Mouse (Mus musculus): ENCODE data around the gene Gstm3. TPM values are rescaled to one million over a fixed set of nuclear protein-coding genes. Genes with fewer than 3 reads are reported as not detected.
A peak's percentile ranks its signal among the peaks of the same experiment; 100 is the strongest.

Gstm3 gene
- polyA plus RNA-seq, 1 experiment, result not detected

DNA sequence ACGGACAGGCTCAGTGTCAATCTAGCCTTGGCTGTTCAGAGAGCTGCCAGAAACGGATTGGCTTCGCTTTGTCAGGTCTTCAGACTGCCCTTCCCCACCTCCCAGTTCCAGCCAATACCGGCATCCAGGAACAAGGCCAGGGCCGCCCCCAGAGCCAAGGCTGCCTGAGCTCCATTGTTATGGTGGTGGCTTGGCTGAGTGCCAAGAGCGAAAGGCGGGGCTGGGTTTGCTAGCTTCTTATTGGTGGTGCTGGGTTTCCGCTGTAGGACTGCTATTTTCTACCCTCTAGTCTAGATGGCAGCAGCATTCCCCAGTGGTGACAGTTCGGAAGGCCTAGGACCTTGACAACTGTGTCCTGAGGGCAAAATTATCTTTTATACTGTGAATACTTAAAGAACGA lies 37.4 kb downstream of the Gstm3 start, which contains the start of gene Gstm7:
Gstm7 (minus strand) TSS at position 148 of the 400 bp plus-strand sequence.
- Histone ChIP-seq H3K4me1 (ENCODE audit: control insufficient read depth, insufficient read depth, low read length) (no peaks in the 10 kb centered on the region; the same call in 1 of the 2 replicates), H3K4me3 (replicated peaks; ENCODE audit: control insufficient read depth, low read depth, low read length) (peak within 1 kb of the TSS; percentile 49), H3K27ac (ENCODE audit: control insufficient read depth, insufficient read depth, low read depth, low read length, poor library complexity) (no peak within 1 kb of the TSS)
- WGBS, result 15% methylated on average over 10 of the region's 10 CpGs
- TF ChIP-seq CTCF (IDR thresholded peaks at IDR 0.05; ENCODE audit: control insufficient read depth, insufficient read depth, low read length) (no peak; the same call in 1 of the 2 replicates), POLR2A (IDR thresholded peaks at IDR 0.05; ENCODE audit: borderline replicate concordance, control insufficient read depth, low read depth, low read length) (no peak)

GRCm38 (mm10) chr3:107931134-107931533 lies 37.9 kb downstream of the Gstm3 start:
- H3K4me1 ChIP-seq (ENCODE audit: control insufficient read depth, insufficient read depth, low read length), result no peaks in the 10 kb centered on the region; the same call in 1 of the 2 replicates
- no peak overlapping the region for H3K27ac ChIP-seq (ENCODE audit: control insufficient read depth, insufficient read depth, low read depth, low read length, poor library complexity)
- peak overlapping the region; percentile 49 for H3K4me3 ChIP-seq (replicated peaks; ENCODE audit: control insufficient read depth, low read depth, low read length)
- TF ChIP-seq CTCF (IDR thresholded peaks at IDR 0.05; ENCODE audit: control insufficient read depth, insufficient read depth, low read length) (no peak), POLR2A (IDR thresholded peaks at IDR 0.05; ENCODE audit: borderline replicate concordance, control insufficient read depth, low read depth, low read length) (no peak)
- 53% methylated on average over 2 of the region's 2 CpGs for WGBS

- TF ChIP-seq POLR2A (IDR thresholded peaks at IDR 0.05; ENCODE audit: borderline replicate concordance, control insufficient read depth, low read depth, low read length) (no peak), CTCF (IDR thresholded peaks at IDR 0.05; ENCODE audit: control insufficient read depth, insufficient read depth, low read length) (no peak)
- Histone ChIP-seq H3K4me3 (replicated peaks; ENCODE audit: control insufficient read depth, low read depth, low read length) (no peak overlapping the region), H3K27ac (ENCODE audit: control insufficient read depth, insufficient read depth, low read depth, low read length, poor library complexity) (no peak overlapping the region), H3K4me1 (ENCODE audit: control insufficient read depth, insufficient read depth, low read length) (no peaks in the 10 kb centered on the region; the same call in 1 of the 2 replicates)
- 78% methylated on average over 4 of the region's 4 CpGs for WGBS
Measured at GRCm38 (mm10) chr3:107929731-107930130, 39.4 kb downstream of the Gstm3 start.

GRCm38 (mm10) chr3:107929243-107929642 lies 39.8 kb downstream of the Gstm3 start:
- H3K27ac ChIP-seq (ENCODE audit: control insufficient read depth, insufficient read depth, low read depth, low read length, poor library complexity), result no peak overlapping the region
- H3K4me1 ChIP-seq (ENCODE audit: control insufficient read depth, insufficient read depth, low read length), result no peaks in the 10 kb centered on the region; the same call in 1 of the 2 replicates
- no peak overlapping the region for H3K4me3 ChIP-seq (replicated peaks; ENCODE audit: control insufficient read depth, low read depth, low read length)
- TF ChIP-seq POLR2A (IDR thresholded peaks at IDR 0.05; ENCODE audit: borderline replicate concordance, control insufficient read depth, low read depth, low read length) (no peak), CTCF (IDR thresholded peaks at IDR 0.05; ENCODE audit: control insufficient read depth, insufficient read depth, low read length) (no peak)
- 76% methylated on average over 4 of the region's 4 CpGs for whole genome bisulfite sequencing

GRCm38 (mm10) chr3:107928691-107929090 lies 40.4 kb downstream of the Gstm3 start:
- Histone ChIP-seq H3K4me1 (ENCODE audit: control insufficient read depth, insufficient read depth, low read length) (no peaks in the 10 kb centered on the region; the same call in 1 of the 2 replicates), H3K4me3 (replicated peaks; ENCODE audit: control insufficient read depth, low read depth, low read length) (no peak overlapping the region), H3K27ac (ENCODE audit: control insufficient read depth, insufficient read depth, low read depth, low read length, poor library complexity) (no peak overlapping the region)
- TF ChIP-seq POLR2A (IDR thresholded peaks at IDR 0.05; ENCODE audit: borderline replicate concordance, control insufficient read depth, low read depth, low read length) (no peak), CTCF (IDR thresholded peaks at IDR 0.05; ENCODE audit: control insufficient read depth, insufficient read depth, low read length) (no peak)
- WGBS, result 85% methylated on average over 11 of the region's 11 CpGs

DNA sequence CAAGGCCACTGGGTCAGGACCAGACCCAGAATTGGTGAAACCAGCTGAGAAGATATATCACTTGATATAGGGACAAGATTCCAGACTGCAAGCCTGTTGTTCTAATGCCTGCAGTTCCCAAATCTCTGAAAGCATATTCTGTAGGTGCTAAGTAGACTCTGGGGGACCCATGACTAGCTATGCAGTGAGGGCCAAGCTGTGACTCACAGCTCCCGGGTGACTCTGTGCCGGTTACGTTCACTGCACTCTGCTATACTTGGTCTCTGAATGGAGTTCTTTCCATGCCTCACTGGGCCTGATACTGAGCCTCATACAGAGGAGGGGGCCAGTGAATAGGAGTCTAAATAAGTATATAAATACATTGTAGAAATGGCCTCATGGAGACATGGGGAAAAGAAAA lies 41.2 kb downstream of the Gstm3 start:
- Histone ChIP-seq H3K4me1 (ENCODE audit: control insufficient read depth, insufficient read depth, low read length) (no peaks in the 10 kb centered on the region; the same call in 1 of the 2 replicates), H3K27ac (ENCODE audit: control insufficient read depth, insufficient read depth, low read depth, low read length, poor library complexity) (no peak overlapping the region), H3K4me3 (replicated peaks; ENCODE audit: control insufficient read depth, low read depth, low read length) (no peak overlapping the region)
- TF ChIP-seq POLR2A (IDR thresholded peaks at IDR 0.05; ENCODE audit: borderline replicate concordance, control insufficient read depth, low read depth, low read length) (no peak), CTCF (IDR thresholded peaks at IDR 0.05; ENCODE audit: control insufficient read depth, insufficient read depth, low read length) (no peak)
- 95% methylated on average over 3 of the region's 3 CpGs for WGBS

DNA sequence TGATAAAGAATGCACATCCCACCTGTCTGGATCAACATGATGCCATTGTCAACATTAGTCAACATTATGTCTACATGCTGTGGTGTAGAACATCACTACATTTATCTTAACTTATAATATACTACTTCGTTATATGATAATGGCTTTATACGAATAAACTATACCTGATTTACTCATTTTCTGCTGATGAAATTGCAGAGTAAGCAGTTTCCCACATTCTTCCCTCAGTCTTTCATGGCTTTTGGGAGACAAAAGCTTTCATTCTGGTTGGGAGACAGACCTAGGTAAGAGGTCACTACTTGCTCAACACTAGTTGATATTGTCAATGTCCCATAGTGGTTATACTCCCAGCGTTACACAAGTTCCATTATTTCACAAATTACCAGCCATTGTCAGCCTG lies 43.7 kb downstream of the Gstm3 start:
- 80% methylated on average over 3 of the region's 3 CpGs for WGBS
- no peak overlapping the region for H3K27ac ChIP-seq (ENCODE audit: control insufficient read depth, insufficient read depth, low read depth, low read length, poor library complexity)
- H3K4me1 ChIP-seq (ENCODE audit: control insufficient read depth, insufficient read depth, low read length), result no peaks in the 10 kb centered on the region
- no peak overlapping the region for H3K4me3 ChIP-seq (replicated peaks; ENCODE audit: control insufficient read depth, low read depth, low read length)
- TF ChIP-seq POLR2A (IDR thresholded peaks at IDR 0.05; ENCODE audit: borderline replicate concordance, control insufficient read depth, low read depth, low read length) (no peak), CTCF (IDR thresholded peaks at IDR 0.05; ENCODE audit: control insufficient read depth, insufficient read depth, low read length) (no peak)

GRCm38 (mm10) chr3:107920348-107920747 lies 48.7 kb downstream of the Gstm3 start:
- Histone ChIP-seq H3K27ac (ENCODE audit: control insufficient read depth, insufficient read depth, low read depth, low read length, poor library complexity) (no peak overlapping the region), H3K4me3 (replicated peaks; ENCODE audit: control insufficient read depth, low read depth, low read length) (no peak overlapping the region), H3K4me1 (ENCODE audit: control insufficient read depth, insufficient read depth, low read length) (no peaks in the 10 kb centered on the region)
- 91% methylated on average over 5 of the region's 5 CpGs for WGBS
- no peak for TF ChIP-seq POLR2A (IDR thresholded peaks at IDR 0.05; ENCODE audit: borderline replicate concordance, control insufficient read depth, low read depth, low read length)
- no peak for TF ChIP-seq CTCF (IDR thresholded peaks at IDR 0.05; ENCODE audit: control insufficient read depth, insufficient read depth, low read length)

Measured in bone marrow, adult 2 months (tissue).